Mouse (Mus musculus) gastrocnemius, postnatal 4 days (tissue): ENCODE data around the gene Cysrt1. TPM values are rescaled to one million over a fixed set of nuclear protein-coding genes. Genes with fewer than 3 reads are reported as not detected.
A peak's percentile ranks its signal among the peaks of the same experiment; 100 is the strongest.
"Not testable (repeated sequence)": the region's sequence is repeated elsewhere in the genome, so short reads cannot be mapped to it uniquely, and the experiment has no call there.

Experiments
- DNase-seq, 2 experiments: peaks; one replicate each; pipeline ENCODE4 v3.0.0; 2021 to 2022; ENCODE audit warnings: low spot score in 2 of 2, mixed read lengths in 2 of 2
- total RNA-seq, 2 experiments: library from RNA; stranded (reverse); gene quantifications; 2 replicates each; pipeline ENCODE4 v1.2.3; 2021

Cysrt1 gene
- total RNA-seq, 2 experiments from 2014 or later, result not detected

DNA sequence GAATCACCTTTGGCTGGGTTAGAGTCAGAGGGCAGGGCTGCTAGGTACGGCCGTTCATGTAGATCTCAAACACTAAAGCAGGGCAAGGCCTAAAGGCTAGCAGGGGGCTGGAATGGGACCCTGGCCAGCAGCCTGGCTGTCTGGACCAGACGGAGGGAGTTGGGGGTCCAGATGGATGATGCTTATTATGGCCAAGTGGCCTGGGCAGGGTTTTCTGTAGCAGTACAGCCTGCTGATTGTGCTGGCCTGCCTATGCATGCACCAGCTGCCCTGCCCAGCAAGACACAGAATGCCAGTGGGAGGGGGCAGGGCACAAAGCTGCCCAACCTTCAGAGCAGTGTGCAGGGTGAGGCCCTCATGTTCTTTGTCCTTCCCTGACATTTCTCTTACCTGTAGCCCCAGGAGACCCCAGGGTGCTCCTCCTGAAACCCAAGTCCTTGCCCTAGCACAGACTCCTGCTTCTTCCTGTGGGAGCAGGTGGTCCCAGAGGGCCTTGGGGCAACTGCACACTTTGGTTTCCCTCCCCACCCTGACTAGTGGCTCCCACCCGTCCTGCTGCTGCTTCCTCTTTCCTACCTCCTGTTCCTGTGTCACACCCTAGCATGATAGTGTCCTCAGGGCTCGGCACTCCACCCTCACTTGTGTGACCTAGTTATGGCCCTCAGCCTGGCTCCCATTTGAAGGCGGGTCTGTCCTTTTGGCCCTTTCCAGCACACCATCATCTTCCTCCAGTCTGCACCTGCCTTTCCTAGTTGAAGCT lies 23.8 kb upstream of the Cysrt1 start:
- DNase-seq, result no peak

DNA sequence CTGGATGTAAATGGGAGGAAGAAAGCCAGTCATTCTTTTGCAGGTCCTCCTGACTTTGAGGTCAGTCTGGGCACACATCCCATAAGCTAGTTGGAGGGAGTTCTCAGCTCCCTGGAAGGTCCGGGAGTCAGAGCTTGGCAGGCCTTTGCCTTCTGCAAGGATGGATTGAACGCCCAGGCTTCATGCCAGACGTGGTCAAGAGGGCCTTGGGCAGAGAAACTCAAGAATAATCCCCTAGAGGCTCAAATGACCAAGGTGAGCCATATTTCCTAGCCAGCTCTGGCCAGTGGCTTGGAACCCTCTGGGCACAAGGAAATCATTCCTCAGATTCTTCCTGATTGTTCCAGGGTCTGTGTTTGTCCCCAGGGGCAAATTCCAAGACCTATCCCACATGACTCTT lies 22.6 kb upstream of the Cysrt1 start:
- DNase-seq, result no peak

DNA sequence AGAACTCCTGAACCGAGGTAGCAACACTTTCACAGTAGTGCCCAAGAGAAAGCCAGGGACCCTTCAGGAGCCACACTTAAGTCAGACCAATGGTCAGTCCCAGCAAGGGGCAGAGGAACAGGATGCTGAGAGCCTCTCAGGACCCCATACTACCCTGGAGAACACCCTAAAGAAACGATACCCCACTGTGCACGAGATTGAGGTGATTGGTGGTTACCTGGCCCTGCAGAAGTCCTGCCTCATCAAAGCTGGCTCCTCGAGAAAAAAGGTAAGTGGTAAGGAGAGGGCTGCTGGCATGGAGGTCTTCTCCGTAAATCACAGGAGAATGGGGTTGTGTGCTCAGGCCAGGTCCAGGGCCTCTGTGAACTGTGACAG lies 22.0 kb upstream of the Cysrt1 start:
- no peak for DNase-seq

DNA sequence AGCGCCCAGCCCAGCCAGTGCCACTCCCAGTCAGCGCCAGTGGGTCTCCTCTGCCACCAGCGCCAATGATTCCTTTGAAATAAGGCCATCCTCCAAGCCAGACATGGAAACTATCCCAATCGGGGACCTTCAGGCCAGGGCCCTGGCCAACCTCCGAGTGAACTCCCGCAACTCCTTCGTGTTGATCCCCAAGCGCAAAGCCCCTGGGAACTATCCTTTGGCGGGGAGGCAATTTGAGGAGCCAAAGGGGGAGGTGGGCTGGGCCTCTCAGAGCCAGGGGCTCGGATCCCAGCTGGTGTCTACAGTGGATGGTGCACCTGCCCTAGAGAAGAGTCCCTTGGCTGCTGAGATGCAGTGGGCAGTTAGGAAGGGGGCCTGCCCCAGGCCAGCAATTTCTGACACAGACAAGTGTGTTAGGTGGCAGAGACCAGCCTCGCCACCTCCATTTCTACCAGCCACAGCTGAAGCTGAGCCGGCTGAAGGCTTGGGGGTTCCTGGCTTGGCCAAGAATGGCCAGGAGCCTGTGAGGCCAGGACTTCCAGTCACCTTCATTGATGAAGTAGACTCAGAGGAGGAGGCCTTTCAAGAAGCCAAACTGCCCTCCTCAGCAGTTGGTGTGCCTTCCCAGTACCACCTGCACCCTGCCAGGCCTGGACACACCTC lies 21.5 kb upstream of the Cysrt1 start:
- DNase-seq, result no peak

DNA sequence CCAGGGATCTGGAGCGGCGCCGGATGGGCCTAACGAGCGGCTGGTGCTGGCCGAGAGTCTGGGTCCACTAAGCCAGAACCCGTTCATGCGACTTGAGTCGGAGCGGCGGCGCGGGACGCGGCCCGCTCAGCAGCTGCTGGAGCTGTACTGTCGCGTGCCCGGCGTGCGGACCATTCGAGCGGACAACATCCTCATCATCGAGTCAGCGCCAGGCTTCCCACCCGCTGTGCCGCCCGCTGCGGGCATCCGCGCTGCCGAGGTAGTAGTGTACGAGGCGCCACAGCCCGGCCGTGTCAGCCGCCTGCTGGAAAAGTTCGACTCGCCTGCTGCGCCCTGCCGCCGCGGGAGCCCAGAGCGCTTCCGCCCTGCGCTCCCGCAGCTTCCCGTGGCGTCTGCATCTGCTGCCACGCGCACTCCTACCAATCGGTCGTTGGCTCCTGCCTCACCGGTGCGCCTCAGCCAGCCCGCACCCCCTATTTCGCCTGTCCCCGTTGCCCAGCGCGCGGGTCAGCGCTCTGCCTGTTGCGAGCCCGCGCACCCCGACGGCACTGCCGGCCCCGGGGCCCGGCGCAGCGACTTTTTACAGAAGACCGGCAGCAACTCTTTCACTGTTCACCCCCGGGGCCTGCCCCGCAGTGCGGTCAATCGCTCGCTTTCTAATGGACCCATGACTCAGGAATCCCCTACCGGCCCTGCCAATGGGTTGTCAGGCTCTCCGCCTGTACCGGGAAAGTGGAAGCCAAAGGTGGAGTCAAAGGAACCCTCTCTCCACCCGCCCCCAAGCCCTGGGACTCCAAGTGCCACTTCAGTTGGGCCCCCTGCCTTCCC lies 20.8 kb upstream of the Cysrt1 start:
- peak in 1 of 2 experiments; percentile 46 for DNase-seq

DNA sequence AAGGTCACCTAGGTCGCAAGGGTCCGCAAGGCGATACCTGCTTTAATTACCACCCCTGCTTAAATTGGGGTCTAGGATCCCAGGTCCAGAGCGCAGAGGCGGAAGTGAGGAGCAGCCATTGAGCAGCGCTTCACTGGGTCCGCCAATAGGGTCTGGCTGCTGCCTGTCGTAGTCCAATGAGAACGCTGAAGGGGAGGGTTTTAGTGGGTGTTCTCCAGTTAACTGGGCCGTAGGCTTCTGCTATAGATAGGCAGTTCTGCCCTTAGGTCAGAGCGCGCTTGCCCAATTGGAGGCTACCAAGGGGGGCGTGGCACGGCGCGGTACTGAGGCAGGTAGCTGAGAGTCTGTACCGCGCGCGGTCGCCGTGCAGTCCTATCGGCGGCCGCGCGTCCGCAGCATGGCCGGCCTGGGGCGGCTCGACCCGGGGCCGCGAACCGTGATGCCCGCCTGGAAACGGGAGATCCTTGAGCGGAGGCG lies 20.1 kb upstream of the Cysrt1 start, which contains the start of gene Tprn:
Gene Tprn (plus strand): TSS at position 328 of the 477 bp plus-strand sequence.
- peak; percentile 64 to 91 for DNase-seq

DNA sequence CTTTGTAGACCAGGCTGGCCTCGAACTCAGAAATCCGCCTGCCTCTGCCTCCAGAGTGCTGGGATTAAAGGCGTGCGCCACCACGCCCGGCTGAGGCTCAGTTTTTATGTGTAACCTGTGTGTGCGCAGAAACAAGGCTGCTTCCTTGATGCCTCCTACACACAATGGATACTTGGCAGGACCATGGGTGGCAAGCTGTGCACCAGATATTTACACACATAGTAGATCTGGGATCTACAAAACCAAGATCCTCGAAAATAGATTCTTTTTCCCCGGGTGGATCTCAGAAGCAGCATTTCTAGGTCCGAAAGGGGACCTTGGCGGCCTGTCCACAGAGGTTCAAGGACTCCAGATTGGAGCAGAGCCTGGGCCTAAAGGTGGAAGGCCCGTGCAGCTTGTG lies 19.6 kb upstream of the Cysrt1 start:
- DNase-seq, result no peak

DNA sequence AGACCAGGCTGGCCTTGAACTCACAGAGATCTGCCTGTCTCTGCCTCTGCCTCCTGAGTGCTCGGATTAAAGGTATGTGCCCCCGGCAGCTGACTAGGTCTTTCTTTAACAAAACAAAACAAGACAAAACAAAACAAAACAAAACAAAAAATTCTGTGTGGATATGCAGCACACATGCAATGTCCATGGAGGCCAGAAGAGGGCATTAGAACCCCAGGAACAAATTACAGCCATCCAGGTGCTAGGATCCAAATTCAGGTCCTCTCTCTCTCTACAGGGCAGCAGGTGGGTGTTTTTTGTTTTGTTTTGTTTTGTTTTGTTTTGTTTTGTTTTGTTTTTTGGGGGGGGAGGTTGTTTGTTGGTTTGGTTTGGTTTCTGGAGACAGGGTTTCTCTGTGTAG lies 16.6 kb upstream of the Cysrt1 start:
- no peak for DNase-seq

DNA sequence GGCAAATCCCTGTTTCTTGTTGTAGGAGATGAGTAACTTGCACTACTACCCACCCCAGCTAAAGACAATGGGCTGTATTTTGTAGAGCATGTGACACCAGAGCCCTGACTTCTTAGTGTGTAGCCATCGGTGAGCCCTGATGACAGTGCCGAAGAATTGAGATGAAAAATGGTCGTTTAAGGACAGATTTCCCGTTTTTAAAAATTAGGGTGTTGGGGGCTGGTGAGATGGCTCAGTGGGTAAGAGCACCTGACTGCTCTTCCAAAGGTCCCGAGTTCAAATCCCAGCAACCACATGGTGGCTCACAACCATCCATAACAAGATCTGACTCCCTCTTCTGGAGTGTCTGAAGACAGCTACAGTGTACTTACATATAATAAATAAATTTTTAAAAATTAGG lies 15.0 kb upstream of the Cysrt1 start:
- DNase-seq, result not testable (repeated sequence)

DNA sequence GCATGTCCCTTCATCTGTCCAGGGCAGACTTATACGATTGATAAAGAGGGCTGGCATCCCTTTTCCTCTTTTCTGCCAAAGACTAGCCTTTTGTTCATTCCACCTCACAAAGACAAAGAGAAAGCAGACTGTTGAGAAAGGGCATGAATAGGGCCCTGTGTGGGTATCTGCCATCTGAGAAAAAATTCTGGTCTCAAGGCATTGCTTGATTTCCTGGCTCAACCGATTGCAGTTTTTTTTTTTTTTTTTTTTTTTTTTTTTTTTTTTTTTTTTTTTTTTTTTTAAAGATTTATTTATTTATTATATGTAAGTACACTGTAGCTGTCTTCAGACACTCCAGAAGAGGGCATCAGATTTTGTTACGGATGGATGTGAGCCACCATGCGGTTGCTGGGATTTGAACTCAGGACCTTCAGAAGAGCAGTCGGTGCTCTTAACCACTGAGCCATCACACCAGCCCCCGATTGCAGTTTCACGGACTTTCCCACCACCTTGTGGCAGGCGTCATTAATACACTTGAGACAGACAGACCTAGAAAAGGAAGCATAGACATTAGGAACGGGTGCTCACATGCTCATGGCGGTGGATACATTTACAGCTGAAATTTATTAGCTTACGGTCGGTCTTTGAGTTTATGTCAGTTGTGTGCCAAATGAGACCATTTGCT lies 14.3 kb upstream of the Cysrt1 start:
- DNase-seq, result not testable (repeated sequence)

DNA sequence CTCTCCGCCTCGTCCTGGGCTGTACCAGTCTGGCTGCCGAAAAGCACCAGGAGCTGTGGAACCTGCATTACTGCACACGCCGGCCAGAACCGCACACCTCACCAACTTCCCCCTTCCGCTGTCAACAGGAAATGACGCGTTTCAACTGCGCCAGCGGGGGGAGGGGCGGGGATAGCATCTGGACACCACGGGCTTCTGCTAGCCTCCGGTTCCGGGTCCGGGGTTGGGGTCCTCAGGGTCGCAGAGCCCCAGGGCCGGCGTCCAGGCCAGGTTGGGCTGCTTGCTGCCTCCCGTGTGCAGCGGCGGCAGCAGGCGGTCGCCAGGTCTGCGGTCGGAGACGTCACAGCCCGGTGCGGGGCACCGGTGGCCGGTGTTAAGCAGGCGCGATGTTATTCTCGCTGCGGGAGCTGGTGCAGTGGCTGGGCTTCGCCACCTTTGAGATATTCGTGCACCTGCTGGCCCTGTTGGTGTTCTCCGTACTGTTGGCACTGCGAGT lies 13.1 kb upstream of the Cysrt1 start, which contains the start of gene Tmem203:
Gene Tmem203 (plus strand): TSS at position 156 of the 496 bp plus-strand sequence.
- DNase-seq, result peak; percentile 77 to 85

DNA sequence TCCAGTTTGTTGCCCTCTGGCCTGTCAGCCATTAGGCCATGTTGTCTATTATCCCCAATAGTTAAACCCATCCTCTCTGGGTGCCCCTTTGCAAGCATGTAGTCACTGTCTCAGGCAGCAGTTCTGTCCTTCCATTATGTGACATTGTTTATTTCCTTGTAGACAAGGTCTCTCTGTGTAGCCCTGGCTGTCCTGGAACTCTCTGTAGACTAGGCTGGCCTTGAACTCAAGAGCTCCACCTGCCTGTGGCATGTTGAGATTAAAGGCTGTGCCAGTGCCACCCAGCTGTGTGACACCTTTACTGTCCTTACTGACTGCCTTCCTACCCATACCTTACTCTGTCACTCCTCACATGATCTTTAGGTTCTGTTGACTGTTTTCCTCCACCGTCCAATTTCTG lies 10.1 kb upstream of the Cysrt1 start:
- DNase-seq, result no peak

DNA sequence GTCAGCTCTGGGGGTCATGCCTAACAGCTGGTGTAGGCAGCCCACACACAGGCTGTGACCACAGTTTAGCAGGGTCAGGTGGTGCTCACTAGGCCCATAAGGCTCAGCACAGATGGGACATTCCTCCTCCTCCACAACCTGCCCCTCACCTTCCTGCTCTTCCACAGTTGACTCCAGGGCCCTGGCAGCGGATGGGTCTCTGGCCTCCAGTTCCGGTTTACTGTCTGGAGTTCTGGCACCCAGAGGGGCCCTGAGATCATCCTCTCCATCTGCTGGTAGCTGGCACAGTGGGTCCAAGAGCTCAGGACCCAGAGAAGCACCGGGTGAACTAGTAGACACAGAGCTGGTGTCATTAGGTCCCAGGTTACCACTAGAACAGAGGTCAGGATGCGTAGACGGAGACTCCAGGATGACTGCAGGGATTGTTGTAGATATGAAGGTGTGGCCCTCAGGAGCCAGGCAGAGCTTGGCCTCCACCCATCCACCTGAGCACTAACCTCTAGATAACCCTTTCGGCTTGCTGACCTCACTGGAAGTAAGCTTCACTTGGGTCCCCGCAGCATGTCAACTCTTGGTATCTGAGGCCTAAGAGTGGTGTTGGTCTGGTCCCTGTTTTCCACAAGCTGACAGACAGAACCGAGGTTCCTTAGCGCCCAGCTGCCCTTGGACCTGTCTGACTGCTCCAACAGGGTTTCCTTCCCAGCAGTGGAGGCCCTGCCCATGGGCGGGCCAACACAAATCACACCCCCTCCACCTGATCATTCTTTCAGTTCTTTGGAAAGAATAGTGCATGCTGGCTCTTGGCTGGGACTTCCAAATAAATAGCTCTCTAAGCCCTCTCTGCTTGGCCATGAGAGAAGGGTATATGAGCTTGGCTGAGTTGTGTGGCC lies 4.2 kb upstream of the Cysrt1 start, which contains the start of gene AL732309.1:
Gene AL732309.1 (minus strand): TSS at position 681 of the 890 bp plus-strand sequence.
- DNase-seq, result no peak

DNA sequence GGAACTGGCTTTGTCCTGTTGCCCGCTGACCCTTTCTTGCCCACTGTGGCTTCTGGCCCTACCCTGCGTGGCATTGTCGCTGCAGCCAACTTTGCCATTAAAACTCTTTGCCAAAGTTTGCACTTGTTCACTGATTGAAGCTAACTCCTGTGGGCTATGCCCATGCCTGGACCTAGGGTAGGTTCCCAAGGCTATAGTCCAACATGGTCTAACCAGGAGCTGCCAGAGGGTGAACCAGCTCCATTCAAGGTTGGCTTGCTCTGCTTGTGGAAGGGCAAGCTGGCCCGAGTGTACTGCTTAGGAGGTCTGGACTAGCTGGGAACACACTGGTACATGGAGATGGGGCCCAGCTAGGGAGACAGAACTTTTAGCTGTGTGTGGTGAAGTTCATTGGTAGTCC lies 1.9 kb upstream of the Cysrt1 start:
- DNase-seq, result no peak

DNA sequence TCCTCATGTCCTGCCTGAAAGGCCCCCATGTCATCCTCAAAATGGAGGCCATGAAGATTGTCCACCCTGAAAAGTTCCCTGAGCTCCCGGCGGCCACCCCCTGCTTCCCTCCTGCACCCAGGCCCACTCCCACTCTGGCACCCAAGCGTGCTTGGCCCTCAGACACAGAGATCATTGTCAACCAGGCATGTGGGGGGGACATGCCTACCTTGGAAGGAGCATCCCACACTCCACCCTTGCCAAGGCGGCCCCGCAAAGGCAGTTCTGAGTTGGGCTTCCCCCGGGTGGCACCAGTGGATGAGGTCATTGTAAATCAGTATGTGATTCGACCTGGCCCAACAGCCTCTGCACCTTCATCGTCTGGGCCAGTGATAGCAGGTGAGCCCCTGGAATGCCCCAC lies 1.1 kb upstream of the Cysrt1 start:
- DNase-seq, result no peak

DNA sequence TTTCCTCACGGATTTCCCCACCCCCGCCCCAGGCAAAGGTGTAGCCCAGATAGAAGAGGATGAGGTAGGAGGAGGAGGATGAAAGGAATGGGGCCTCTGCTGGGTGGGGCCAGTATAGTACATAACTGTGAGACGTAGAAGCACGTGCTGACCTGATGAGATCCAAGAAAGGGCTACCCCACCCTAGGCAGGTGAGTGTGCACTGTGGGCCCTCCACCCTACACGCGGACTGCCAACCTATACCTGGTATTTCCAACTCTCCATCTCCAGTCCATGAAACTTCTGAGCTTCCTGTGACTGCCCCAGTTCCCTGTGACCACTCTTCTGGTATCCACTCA lies 845 bp downstream of the Cysrt1 start:
- no peak for DNase-seq

DNA sequence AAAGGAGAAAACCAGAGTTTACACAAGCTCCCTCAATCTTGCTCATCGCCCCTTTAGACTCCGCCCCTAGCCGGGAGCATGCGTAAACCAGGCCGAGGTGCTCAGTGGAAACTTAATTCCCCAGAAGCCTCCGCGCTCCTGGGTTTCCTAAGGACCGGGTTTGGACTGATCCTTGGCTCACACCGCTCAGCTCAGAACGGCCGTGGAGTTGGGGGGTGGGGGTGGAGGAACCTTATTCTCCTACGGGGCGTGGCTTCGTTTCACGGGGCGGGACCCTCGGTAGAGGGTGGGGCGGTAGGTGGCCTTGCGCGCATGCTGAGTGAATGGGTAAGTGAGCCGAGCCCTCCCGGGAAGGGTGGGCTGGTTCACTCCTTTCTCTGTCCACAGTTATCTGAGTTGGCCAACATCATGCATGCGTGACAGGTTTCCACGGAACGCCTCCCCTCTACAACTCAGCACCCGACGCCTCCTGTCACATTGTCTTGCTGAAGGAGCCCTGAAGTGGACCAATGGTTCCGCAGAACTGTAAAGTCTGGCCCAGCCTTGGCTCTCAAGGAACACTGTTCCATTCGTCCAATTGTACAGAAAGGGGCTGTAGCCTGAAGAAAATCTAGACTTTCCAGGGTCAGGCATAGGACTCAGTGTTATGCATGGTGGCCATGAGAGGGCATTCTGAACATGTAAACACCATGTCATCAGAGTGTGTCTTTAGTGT lies 1.4 kb downstream of the Cysrt1 start:
- DNase-seq, result peak in 1 of 2 experiments; percentile 42

DNA sequence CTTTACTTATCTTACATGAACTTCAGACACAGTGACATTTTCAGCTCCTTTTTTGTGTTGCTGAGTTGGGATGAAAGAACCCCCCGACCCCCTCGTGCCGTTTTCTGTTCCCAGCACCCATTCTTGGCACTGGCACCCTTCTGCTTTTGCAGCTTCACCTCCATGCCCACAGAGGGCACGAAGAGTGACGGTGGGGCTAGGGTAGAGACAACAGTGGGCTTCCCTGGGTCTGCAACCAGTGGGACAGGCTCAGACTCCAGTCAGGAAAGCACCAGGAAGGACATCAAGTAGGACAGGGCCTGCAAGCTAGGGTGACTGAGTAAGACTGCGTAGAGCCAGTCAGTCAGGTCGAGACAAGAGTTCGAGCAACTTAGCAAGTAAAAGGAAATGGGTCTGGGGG lies 1.9 kb downstream of the Cysrt1 start:
- no peak for DNase-seq

DNA sequence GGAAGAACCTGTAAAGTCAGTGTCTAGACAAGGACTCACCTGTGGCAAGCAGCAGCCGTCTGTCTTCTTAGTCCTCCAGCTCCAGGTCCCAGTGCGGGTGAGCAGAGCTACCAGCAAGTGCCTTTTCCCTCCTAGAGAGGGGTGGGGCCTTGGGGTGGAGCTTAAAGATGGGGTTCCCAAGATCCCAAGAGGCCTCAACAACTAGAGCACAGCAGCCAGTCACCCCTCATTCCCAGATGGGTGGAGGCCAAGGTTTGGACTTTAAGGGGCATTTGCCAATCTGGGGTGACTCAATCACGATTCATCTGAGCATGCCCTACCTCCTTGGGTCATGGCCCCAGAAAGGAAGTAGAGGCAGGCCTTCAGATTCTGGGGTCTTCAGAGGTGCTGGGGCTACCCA lies 2.5 kb downstream of the Cysrt1 start:
- no peak for DNase-seq
